Mouse (Mus musculus) heart, postnatal 0 days (tissue): ENCODE data around the gene Irf6.

ENCODE experiments used
- CTCF ChIP-seq: IDR thresholded peaks from 2 replicates; pipeline ENCODE4 v1.5.1; 2016; ENCODE audit warnings: antibody characterized with exemption, control low read depth, low read depth
- EP300 ChIP-seq: IDR thresholded peaks from 2 replicates; pipeline ENCODE4 v1.6.1; 2016; ENCODE audit warnings: antibody characterized with exemption, low read depth

- TF ChIP-seq CTCF (no peak), EP300 (no peak)
Measured at GRCm38 (mm10) chr1:193197494-193198205, 44.7 kb downstream of the Irf6 start.
